Mouse (Mus musculus): Measurements from ENCODE around the gene Dhx40. TPM values are rescaled to one million over a fixed set of nuclear protein-coding genes. Genes with fewer than 3 reads are reported as not detected.

The Dhx40 gene
- polyA plus RNA-seq, 1 experiment, result 51.5 TPM

- no peaks in the 10 kb centered on the region for H3K36me3 ChIP-seq (ENCODE audit: control insufficient read depth, insufficient read depth, low read length, poor library complexity, severe bottlenecking)
- H3K4me3 ChIP-seq (ENCODE audit: low read depth, low read length), result no peak overlapping the region
- TF ChIP-seq CTCF (IDR thresholded peaks at IDR 0.05; ENCODE audit: low read depth, low read length) (no peak), EP300 (IDR thresholded peaks at IDR 0.05; ENCODE audit: insufficient read depth, low read depth, low read length) (no peak), POLR2A (IDR thresholded peaks at IDR 0.05; ENCODE audit: insufficient read depth, low read length) (no peak)
- H3K9me3 ChIP-seq (replicated peaks; ENCODE audit: control insufficient read depth, insufficient read depth, low read length, poor library complexity, severe bottlenecking), result peaks cover 13% of the 10 kb centered on the region
- no peaks in the 10 kb centered on the region for H3K4me1 ChIP-seq (ENCODE audit: control insufficient read depth, insufficient read depth, low read length)
- H3K9ac ChIP-seq (ENCODE audit: low read depth, poor library complexity, severe bottlenecking), result no peak overlapping the region
- H3K27me3 ChIP-seq (ENCODE audit: control insufficient read depth, insufficient read depth, low read length, poor library complexity, severe bottlenecking), result no peaks in the 10 kb centered on the region; the same call in 1 of the 2 replicates
- H3K27ac ChIP-seq (ENCODE audit: insufficient read depth, low read length), result no peak overlapping the region
Measured at GRCm38 (mm10) chr11:86851234-86851671, 43.7 kb upstream of the Dhx40 start.

- Histone ChIP-seq H3K9me3 (replicated peaks; ENCODE audit: control insufficient read depth, insufficient read depth, low read length, poor library complexity, severe bottlenecking) (peaks cover 14% of the 10 kb centered on the region), H3K27ac (ENCODE audit: insufficient read depth, low read length) (no peak overlapping the region), H3K27me3 (ENCODE audit: control insufficient read depth, insufficient read depth, low read length, poor library complexity, severe bottlenecking) (no peaks in the 10 kb centered on the region; the same call in 1 of the 2 replicates), H3K9ac (ENCODE audit: low read depth, poor library complexity, severe bottlenecking) (no peak overlapping the region), H3K36me3 (ENCODE audit: control insufficient read depth, insufficient read depth, low read length, poor library complexity, severe bottlenecking) (no peaks in the 10 kb centered on the region), H3K4me1 (ENCODE audit: control insufficient read depth, insufficient read depth, low read length) (peaks cover 2% of the 10 kb centered on the region), H3K4me3 (ENCODE audit: low read depth, low read length) (no peak overlapping the region)
- TF ChIP-seq EP300 (IDR thresholded peaks at IDR 0.05; ENCODE audit: insufficient read depth, low read depth, low read length) (no peak), CTCF (IDR thresholded peaks at IDR 0.05; ENCODE audit: low read depth, low read length) (no peak), POLR2A (IDR thresholded peaks at IDR 0.05; ENCODE audit: insufficient read depth, low read length) (no peak)
Measured at GRCm38 (mm10) chr11:86843831-86844230, 36.3 kb upstream of the Dhx40 start.

GRCm38 (mm10) chr11:86841261-86841660, 33.7 kb upstream of the Dhx40 start:
- Histone ChIP-seq H3K27ac (ENCODE audit: insufficient read depth, low read length) (no peak overlapping the region), H3K4me3 (ENCODE audit: low read depth, low read length) (no peak overlapping the region), H3K9me3 (replicated peaks; ENCODE audit: control insufficient read depth, insufficient read depth, low read length, poor library complexity, severe bottlenecking) (peaks cover 14% of the 10 kb centered on the region), H3K36me3 (ENCODE audit: control insufficient read depth, insufficient read depth, low read length, poor library complexity, severe bottlenecking) (no peaks in the 10 kb centered on the region), H3K27me3 (ENCODE audit: control insufficient read depth, insufficient read depth, low read length, poor library complexity, severe bottlenecking) (no peaks in the 10 kb centered on the region; the same call in 1 of the 2 replicates), H3K4me1 (ENCODE audit: control insufficient read depth, insufficient read depth, low read length) (peaks cover 4% of the 10 kb centered on the region), H3K9ac (ENCODE audit: low read depth, poor library complexity, severe bottlenecking) (no peak overlapping the region)
- TF ChIP-seq CTCF (IDR thresholded peaks at IDR 0.05; ENCODE audit: low read depth, low read length), result no peak

GRCm38 (mm10) chr11:86840511-86841154, 33.1 kb upstream of the Dhx40 start:
- H3K9ac ChIP-seq (ENCODE audit: low read depth, poor library complexity, severe bottlenecking), result no peak overlapping the region

GRCm38 (mm10) chr11:86839716-86840447, 32.3 kb upstream of the Dhx40 start:
- TF ChIP-seq POLR2A (IDR thresholded peaks at IDR 0.05; ENCODE audit: insufficient read depth, low read length), result no peak
- TF ChIP-seq CTCF (IDR thresholded peaks at IDR 0.05; ENCODE audit: low read depth, low read length), result no peak
- no peak for TF ChIP-seq EP300 (IDR thresholded peaks at IDR 0.05; ENCODE audit: insufficient read depth, low read depth, low read length)
- no peaks in the 10 kb centered on the region for H3K36me3 ChIP-seq (ENCODE audit: control insufficient read depth, insufficient read depth, low read length, poor library complexity, severe bottlenecking)
- H3K9ac ChIP-seq (ENCODE audit: low read depth, poor library complexity, severe bottlenecking), result no peak overlapping the region
- no peaks in the 10 kb centered on the region for H3K27me3 ChIP-seq (ENCODE audit: control insufficient read depth, insufficient read depth, low read length, poor library complexity, severe bottlenecking)
- H3K4me3 ChIP-seq (ENCODE audit: low read depth, low read length), result no peak overlapping the region
- H3K27ac ChIP-seq (ENCODE audit: insufficient read depth, low read length), result peak overlapping the region; percentile 53; the same call in 1 of the 2 replicates
- H3K4me1 ChIP-seq (ENCODE audit: control insufficient read depth, insufficient read depth, low read length), result peaks cover 6% of the 10 kb centered on the region
- H3K9me3 ChIP-seq (replicated peaks; ENCODE audit: control insufficient read depth, insufficient read depth, low read length, poor library complexity, severe bottlenecking), result peaks cover 7% of the 10 kb centered on the region; the same call in 1 of the 2 replicates

More at GRCm38 (mm10) chr11:86840511-86841154, 33.1 kb upstream of the Dhx40 start:
- H3K27me3 ChIP-seq (ENCODE audit: control insufficient read depth, insufficient read depth, low read length, poor library complexity, severe bottlenecking), result no peaks in the 10 kb centered on the region; the same call in 1 of the 2 replicates
- peaks cover 14% of the 10 kb centered on the region for H3K9me3 ChIP-seq (replicated peaks; ENCODE audit: control insufficient read depth, insufficient read depth, low read length, poor library complexity, severe bottlenecking)
- H3K4me3 ChIP-seq (ENCODE audit: low read depth, low read length), result no peak overlapping the region
- peak overlapping the region; percentile 72 for H3K27ac ChIP-seq (ENCODE audit: insufficient read depth, low read length)
- H3K4me1 ChIP-seq (ENCODE audit: control insufficient read depth, insufficient read depth, low read length), result peaks cover 6% of the 10 kb centered on the region
- TF ChIP-seq EP300 (IDR thresholded peaks at IDR 0.05; ENCODE audit: insufficient read depth, low read depth, low read length) (no peak), POLR2A (IDR thresholded peaks at IDR 0.05; ENCODE audit: insufficient read depth, low read length) (no peak), CTCF (IDR thresholded peaks at IDR 0.05; ENCODE audit: low read depth, low read length) (no peak)
- no peaks in the 10 kb centered on the region for H3K36me3 ChIP-seq (ENCODE audit: control insufficient read depth, insufficient read depth, low read length, poor library complexity, severe bottlenecking)

- H3K4me1 ChIP-seq (ENCODE audit: control insufficient read depth, insufficient read depth, low read length), result peaks cover 6% of the 10 kb centered on the region
- H3K9me3 ChIP-seq (replicated peaks; ENCODE audit: control insufficient read depth, insufficient read depth, low read length, poor library complexity, severe bottlenecking), result no peaks in the 10 kb centered on the region
- H3K4me3 ChIP-seq (ENCODE audit: low read depth, low read length), result no peak overlapping the region
- no peaks in the 10 kb centered on the region for H3K27me3 ChIP-seq (ENCODE audit: control insufficient read depth, insufficient read depth, low read length, poor library complexity, severe bottlenecking)
- no peak overlapping the region for H3K27ac ChIP-seq (ENCODE audit: insufficient read depth, low read length)
- TF ChIP-seq POLR2A (IDR thresholded peaks at IDR 0.05; ENCODE audit: insufficient read depth, low read length) (no peak), CTCF (IDR thresholded peaks at IDR 0.05; ENCODE audit: low read depth, low read length) (no peak), EP300 (IDR thresholded peaks at IDR 0.05; ENCODE audit: insufficient read depth, low read depth, low read length) (no peak)
- H3K9ac ChIP-seq (ENCODE audit: low read depth, poor library complexity, severe bottlenecking), result no peak overlapping the region
- no peaks in the 10 kb centered on the region for H3K36me3 ChIP-seq (ENCODE audit: control insufficient read depth, insufficient read depth, low read length, poor library complexity, severe bottlenecking)
Measured at GRCm38 (mm10) chr11:86838792-86839191, 31.2 kb upstream of the Dhx40 start.

All from ES-Bruce4 (cell line).